Mouse (Mus musculus) embryonic facial prominence, embryonic 11.5 days (tissue): ENCODE results near the gene Sufu. TPM values are rescaled to one million over a fixed set of nuclear protein-coding genes. Genes with fewer than 3 reads are reported as not detected.

Experiments
- ATAC-seq: fragments of 200-750 bp; cut with Nextera tagmentation; replicated peaks from 2 replicates; pipeline ENCODE4 v1.8.0; 2017; ENCODE audit warnings: low read depth; ENCODE audit not compliant: insufficient number of reproducible peaks, low FRiP score, low TSS enrichment
- DNase-seq: peaks from one replicate; pipeline ENCODE4 v3.0.0-alpha.2; 2015; ENCODE audit warnings: low spot score
- H3K27ac ChIP-seq: fragments of 300-500 bp; sonication (generic); replicated peaks from 2 replicates; pipeline ENCODE4 v1.5.1; 2014; ENCODE audit warnings: mild to moderate bottlenecking, low read depth, low read length, control low read depth
- H3K27me3 ChIP-seq: fragments of 300-500 bp; sonication (generic); 2 replicates; pipeline ENCODE4 v1.6.1; 2014; ENCODE audit warnings: mild to moderate bottlenecking, low read length, moderate library complexity, mixed read lengths; ENCODE audit not compliant: control insufficient read depth, insufficient read depth
- H3K36me3 ChIP-seq: fragments of 300-500 bp; sonication (generic); replicated peaks from 2 replicates; pipeline ENCODE4 v1.6.1; 2014; ENCODE audit warnings: low read depth, mild to moderate bottlenecking, low read length, moderate library complexity, mixed read lengths; ENCODE audit not compliant: control insufficient read depth, insufficient read depth
- H3K4me1 ChIP-seq: fragments of 300-500 bp; sonication (generic); 2 replicates; pipeline ENCODE4 v1.6.1; 2014; ENCODE audit warnings: low read length, mixed read lengths; ENCODE audit not compliant: control insufficient read depth, insufficient read depth
- H3K4me2 ChIP-seq: fragments of 300-500 bp; sonication (generic); 2 replicates; pipeline ENCODE4 v1.6.1; 2014; ENCODE audit warnings: low read depth, mild to moderate bottlenecking, control low read depth, low read length, moderate library complexity
- H3K4me3 ChIP-seq: fragments of 300-500 bp; sonication (generic); 2 replicates; pipeline ENCODE4 v1.5.1; 2014; ENCODE audit warnings: low read depth, low read length, control low read depth
- H3K9ac ChIP-seq: fragments of 300-500 bp; sonication (generic); replicated peaks from 2 replicates; pipeline ENCODE4 v1.6.1; 2014; ENCODE audit warnings: mild to moderate bottlenecking, control low read depth, low read length
- H3K9me3 ChIP-seq: fragments of 300-500 bp; sonication (generic); replicated peaks from 2 replicates; pipeline ENCODE4 v1.6.1; 2016; ENCODE audit warnings: mild to moderate bottlenecking, low read length, inconsistent platforms, mixed read lengths; ENCODE audit not compliant: control insufficient read depth
- WGBS: fragments of 180-500 bp; shearing (Covaris S2); extraction: QIAGEN DNeasy Blood & Tissue Kit; methylation state at CpG from one replicate; pipeline ENCODE4 v1.1.7; 2014; 5-methylcytosine and 5-hydroxymethylcytosine counted together
- polyA plus RNA-seq: library from polyadenylated mRNA; unstranded; fragments of >200 nt; fragmentation: Nextera tagmentation; extraction: Ambion mirVana; gene quantifications from 2 replicates; pipeline ENCODE4 v1.2.1, GENCODE M21; 2014

The Sufu gene
- polyA plus RNA-seq, 1 experiment from 2014 or later: 32.7 TPM

DNA sequence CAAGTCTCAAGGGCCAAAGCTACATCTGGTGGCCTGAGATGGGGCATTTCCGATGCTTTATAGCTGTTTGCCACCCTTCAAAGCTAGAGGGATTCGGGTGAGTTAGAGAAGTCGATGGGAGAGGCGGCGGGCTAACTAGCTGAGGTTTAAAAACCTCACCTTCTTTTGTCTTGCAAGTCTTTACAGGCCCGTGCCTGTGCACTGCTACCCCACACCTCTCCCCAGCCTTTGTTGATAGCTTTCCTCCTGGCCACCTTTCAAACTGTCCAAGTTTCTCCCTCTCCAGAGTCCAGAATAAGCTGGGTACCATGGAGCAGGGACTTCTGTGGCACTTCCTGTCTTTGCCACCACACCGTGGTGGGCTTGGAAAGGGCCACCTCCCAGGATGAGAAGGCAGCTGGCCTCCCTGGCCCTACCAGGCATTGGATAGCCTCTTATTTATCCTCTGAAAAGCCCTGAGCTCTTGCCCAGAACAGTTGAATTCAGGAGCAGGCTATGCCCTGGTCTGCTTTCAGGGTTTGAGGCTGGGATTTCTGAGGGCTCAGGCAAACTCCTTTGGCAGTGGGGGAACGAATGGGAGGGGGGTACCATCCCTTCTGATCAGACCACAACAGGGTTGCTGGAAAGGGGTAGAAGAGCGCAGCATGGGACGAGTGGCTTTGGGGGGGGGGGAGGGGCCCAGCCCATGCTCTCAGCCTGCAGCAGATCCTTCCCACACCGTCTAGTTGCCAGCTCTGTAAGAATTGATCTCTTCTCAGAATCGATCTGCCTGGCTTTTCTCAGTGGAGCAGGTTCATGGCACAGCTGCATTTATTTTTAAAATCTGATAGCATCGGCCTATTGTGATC is 133.1 kb downstream of the Sufu start:
- no peaks in the 10 kb centered on the region for H3K9me3 ChIP-seq
- peaks cover 49% of the 10 kb centered on the region for H3K4me1 ChIP-seq
- peak overlapping the region; percentile 87 for H3K27ac ChIP-seq
- peak overlapping the region; percentile 54 for H3K9ac ChIP-seq
- DNase-seq: no peak
- H3K36me3 ChIP-seq: no peaks in the 10 kb centered on the region
- no peaks in the 10 kb centered on the region for H3K27me3 ChIP-seq
- WGBS: 7% methylated on average over 13 of the region's 13 CpGs
- H3K4me3 ChIP-seq: no peak overlapping the region
- H3K4me2 ChIP-seq: no peak overlapping the region; the same call in 1 of the 2 replicates
- ATAC-seq: no peak

DNA sequence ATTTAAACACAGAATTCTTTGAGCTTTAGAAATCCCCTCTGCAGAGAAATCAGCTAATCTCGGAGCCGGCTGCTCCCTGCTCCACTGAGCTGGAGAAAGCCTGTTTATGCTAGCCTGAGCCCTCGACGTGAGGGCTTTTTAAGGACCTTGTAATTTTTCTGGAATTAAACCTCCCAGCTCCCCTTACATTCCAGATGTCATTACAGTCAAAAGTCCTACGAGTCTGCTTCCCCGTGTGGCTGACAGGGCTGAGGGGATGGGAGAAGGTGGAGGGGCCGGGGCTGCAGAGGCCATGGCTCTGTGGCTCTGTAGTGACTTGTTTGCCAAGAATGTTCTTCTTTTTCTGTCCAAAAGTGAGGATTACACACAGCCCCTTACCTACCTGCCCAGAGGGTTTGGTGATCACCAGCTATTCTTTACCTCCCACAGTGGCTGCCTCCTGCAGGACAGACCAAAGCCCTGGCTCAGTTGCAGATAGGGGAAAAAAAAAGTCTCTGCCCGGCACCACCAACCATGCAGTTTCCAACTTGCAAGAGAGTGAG is 133.8 kb downstream of the Sufu start:
- ATAC-seq (no peak), DNase-seq (peak; percentile 59)
- no peaks in the 10 kb centered on the region for H3K9me3 ChIP-seq
- H3K4me2 ChIP-seq: peak overlapping the region; percentile 10; the same call in 1 of the 2 replicates
- 4% methylated on average over 8 of the region's 8 CpGs for WGBS
- peak overlapping the region; percentile 87 for H3K27ac ChIP-seq
- H3K4me3 ChIP-seq: no peak overlapping the region
- H3K9ac ChIP-seq: peak overlapping the region; percentile 54; the same call in 1 of the 2 replicates
- peaks cover 45% of the 10 kb centered on the region for H3K4me1 ChIP-seq
- H3K36me3 ChIP-seq: no peaks in the 10 kb centered on the region
- H3K27me3 ChIP-seq: no peaks in the 10 kb centered on the region

DNA sequence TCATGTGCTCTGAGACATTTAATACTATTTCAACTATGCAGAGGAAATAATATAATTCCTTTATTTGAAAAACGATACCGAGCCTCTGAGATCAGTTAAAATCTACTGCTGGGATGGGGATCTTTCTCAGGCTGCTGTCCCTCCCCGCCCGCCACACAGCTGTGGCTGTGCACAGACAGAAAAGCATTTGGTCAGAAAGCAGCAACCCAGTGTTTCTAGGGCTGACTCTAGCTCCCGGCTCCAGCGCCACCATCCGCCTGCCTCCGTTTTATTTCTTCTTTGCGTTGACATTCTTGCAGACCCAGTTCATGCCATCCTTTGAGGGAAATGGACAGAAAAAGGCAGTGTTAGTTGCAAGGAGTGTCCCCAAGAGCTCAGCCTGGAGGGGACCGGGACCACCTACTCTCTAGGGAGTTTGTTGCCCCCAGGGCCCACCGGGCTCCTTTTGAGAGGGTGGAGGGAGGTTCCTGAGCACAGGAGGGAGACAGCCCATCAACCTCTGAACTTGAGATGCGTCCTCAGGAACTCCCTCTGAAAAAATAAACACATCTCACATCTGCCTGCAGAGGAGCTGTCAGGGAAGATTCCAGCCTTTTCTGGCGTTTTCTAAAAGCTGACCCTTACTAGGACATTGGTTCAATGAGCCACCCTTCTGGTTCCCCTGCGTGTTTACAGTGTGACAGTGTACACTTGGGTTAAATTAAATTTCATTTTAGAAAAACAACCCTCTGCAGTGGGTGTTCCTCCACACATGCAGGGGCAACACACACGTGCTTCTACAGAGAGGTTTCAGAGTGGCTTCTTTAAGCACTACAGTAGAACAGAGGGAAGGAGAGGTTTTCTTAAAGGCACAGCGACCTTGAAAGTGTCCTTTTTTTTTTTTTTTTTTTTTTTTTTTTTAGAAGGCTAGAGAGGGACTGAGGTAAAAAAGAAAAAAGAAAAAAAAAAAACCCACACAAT is 134.7 kb downstream of the Sufu start:
- Histone ChIP-seq H3K9ac (no peak overlapping the region; the same call in 1 of the 2 replicates), H3K4me1 (peaks cover 42% of the 10 kb centered on the region), H3K4me2 (peak overlapping the region; percentile 10), H3K27ac (peak overlapping the region; percentile 87), H3K27me3 (no peaks in the 10 kb centered on the region), H3K9me3 (no peaks in the 10 kb centered on the region), H3K4me3 (no peak overlapping the region), H3K36me3 (no peaks in the 10 kb centered on the region)
- DNase-seq (peak; percentile 60), ATAC-seq (no peak)
- WGBS: 3% methylated on average over 16 of the region's 16 CpGs

DNA sequence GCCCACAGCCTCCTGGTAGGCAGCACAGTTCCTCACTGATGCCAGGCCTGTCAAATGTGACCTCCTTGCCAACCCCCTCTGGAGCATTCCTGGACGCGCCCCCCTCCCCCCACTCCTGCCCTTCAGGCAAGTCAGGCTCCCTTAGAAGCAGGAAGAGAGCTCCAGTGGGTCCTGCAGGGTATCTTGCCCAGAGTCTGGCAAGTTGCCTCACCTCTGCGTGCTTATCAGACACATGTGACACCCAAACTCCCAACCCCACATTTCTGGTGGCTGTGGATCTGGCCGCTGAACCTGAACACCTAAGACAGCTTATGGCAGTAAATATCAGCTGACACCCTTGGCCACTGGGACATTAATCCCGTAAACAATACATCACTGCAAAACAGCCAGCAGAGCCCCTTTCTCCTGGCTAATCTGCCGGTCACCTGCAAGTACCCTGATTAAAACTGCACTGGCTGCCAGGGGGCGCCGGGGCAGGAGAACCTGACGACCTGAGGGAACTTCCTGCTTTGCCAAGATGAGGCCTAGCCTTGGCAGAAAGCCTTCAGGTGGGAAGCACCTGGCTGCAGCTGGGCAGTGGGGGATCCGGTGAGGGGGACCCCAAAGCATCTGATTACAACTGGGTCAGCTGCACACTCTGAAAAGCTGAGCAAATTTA is 135.5 kb downstream of the Sufu start:
- peak overlapping the region; percentile 59 for H3K27ac ChIP-seq
- ATAC-seq: no peak
- 13% methylated on average over 10 of the region's 10 CpGs for WGBS
- no peak overlapping the region for H3K9ac ChIP-seq
- H3K4me2 ChIP-seq: no peak overlapping the region; the same call in 1 of the 2 replicates
- no peaks in the 10 kb centered on the region for H3K27me3 ChIP-seq
- no peaks in the 10 kb centered on the region for H3K9me3 ChIP-seq
- no peak for DNase-seq
- no peak overlapping the region for H3K4me3 ChIP-seq
- no peaks in the 10 kb centered on the region for H3K36me3 ChIP-seq
- H3K4me1 ChIP-seq: peaks cover 40% of the 10 kb centered on the region

DNA sequence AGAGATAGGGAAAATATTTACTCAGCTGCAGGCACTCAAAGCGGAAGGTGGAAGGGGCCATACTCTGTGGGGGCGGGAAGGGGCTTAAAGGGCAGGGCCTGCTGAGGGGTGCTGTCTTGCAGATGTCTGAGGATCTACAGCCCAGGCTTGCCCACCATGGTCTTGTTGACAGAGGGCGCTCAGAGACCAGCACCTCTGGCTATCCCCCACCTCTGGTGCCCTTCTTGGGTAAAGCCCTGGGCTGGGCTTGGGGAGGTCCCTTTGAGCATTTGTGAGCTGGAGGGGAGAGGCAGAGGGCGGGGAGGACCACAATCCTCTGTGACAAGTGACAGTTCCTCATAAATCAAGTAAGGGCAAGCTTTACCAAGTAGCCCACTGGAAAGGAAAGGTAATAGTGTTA is 136.4 kb downstream of the Sufu start:
- H3K36me3 ChIP-seq: no peaks in the 10 kb centered on the region
- ATAC-seq: no peak
- no peak overlapping the region for H3K27ac ChIP-seq
- no peak overlapping the region for H3K4me3 ChIP-seq
- no peak for DNase-seq
- no peak overlapping the region for H3K4me2 ChIP-seq
- H3K27me3 ChIP-seq: no peaks in the 10 kb centered on the region
- no peaks in the 10 kb centered on the region for H3K9me3 ChIP-seq
- no peak overlapping the region for H3K9ac ChIP-seq
- peaks cover 40% of the 10 kb centered on the region for H3K4me1 ChIP-seq
- WGBS: 32% methylated on average over 4 of the region's 4 CpGs

DNA sequence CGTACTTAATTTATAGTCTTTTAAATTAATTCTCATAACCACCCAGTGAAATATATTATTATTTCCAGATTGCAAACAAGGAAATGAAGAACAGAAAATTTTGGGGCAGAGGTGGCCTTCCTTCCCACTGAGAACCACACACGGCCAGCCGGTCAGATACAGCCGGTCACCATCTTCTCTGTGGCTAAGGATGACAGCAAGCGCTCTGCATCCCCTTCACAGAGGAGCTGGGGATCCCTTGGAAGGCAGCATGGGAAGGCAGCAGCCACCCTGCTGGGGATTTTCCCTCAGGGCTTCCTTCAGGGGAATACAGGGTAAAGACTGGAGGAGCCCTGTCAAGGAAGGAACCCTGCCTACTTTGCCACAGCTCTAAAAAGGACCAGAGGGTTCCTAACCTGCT is 136.8 kb downstream of the Sufu start:
- Histone ChIP-seq H3K4me1 (peaks cover 37% of the 10 kb centered on the region), H3K9ac (0 out of 2 replicates have a peak overlapping the region, but pooled peaks have one; percentile 2), H3K27me3 (no peaks in the 10 kb centered on the region), H3K4me2 (no peak overlapping the region), H3K9me3 (no peaks in the 10 kb centered on the region), H3K4me3 (no peak overlapping the region), H3K36me3 (no peaks in the 10 kb centered on the region), H3K27ac (0 out of 2 replicates have a peak overlapping the region, but pooled peaks have one; percentile 28)
- WGBS: 58% methylated on average over 5 of the region's 5 CpGs
- DNase-seq (no peak), ATAC-seq (no peak)

DNA sequence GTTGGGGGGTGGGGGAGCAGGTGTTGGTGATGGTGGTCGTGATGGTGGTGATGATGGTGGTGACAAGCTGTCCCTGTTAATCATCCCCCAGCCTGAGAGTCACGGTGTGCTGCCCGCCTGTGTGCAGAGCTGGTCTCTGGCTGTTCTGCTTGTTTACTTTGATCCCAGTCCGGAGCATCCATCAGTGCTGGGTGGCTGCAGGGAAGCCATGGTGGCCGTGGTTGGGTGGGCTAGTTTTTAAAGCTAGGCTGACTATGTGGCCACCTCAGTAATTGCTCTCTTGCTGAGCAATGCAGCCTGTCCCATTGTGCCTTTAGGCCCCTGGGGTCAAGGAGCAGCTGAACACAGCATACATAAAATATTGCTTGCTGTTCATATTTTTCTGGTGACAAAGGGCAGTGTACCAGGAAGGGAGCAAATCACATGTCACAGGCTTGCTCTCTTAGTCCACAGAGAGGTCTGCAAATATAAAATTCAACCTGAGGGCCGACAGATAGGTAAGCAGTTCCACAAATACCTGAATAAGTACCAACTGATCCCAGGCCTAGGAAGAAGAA is 137.9 kb downstream of the Sufu start:
- H3K4me3 ChIP-seq: no peak overlapping the region
- no peaks in the 10 kb centered on the region for H3K27me3 ChIP-seq
- 62% methylated on average over 6 of the region's 6 CpGs for WGBS
- no peaks in the 10 kb centered on the region for H3K36me3 ChIP-seq
- no peak overlapping the region for H3K27ac ChIP-seq
- no peak overlapping the region for H3K4me2 ChIP-seq
- ATAC-seq (no peak), DNase-seq (no peak)
- H3K9me3 ChIP-seq: no peaks in the 10 kb centered on the region
- H3K9ac ChIP-seq: no peak overlapping the region
- peaks cover 26% of the 10 kb centered on the region for H3K4me1 ChIP-seq
